Mouse (Mus musculus) Patski (cell line): ENCODE results near the gene Cnot1. TPM values are rescaled to one million over a fixed set of nuclear protein-coding genes. Genes with fewer than 3 reads are reported as not detected.

Experiments used
- ATAC-seq: fragments of 100-300 bp; one replicate; pipeline ENCODE4 v1.8.0; 2021
- CTCF ChIA-PET: fragments of 350-600 bp; sonication (Branson Sonifier 250); formaldehyde crosslinking; loops from one replicate; lab custom pipeline; 2022; ENCODE audit warnings: inconsistent platforms; lab: Charles Lee
- POLR2A ChIA-PET: fragments of 350-600 bp; sonication (Branson Sonifier 250); formaldehyde crosslinking; loops from one replicate; lab custom pipeline; 2022; ENCODE audit warnings: antibody characterized with exemption, inconsistent platforms; lab: Charles Lee
- DNase-seq: peaks from one replicate; pipeline ENCODE4 v3.0.0-alpha.2; 2011; ENCODE audit warnings: low read depth, low spot score
- H3K27me3 ChIP-seq: fragments of 371-371 bp; one replicate; pipeline ENCODE4 v1.5.1; 2021
- CTCF ChIP-seq: fragments of 100-300 bp; IDR thresholded peaks from one replicate; pipeline ENCODE4 v1.5.1; 2021
- in situ Hi-C: fragments of 300-500 bp; cut with MboI; formaldehyde crosslinking; loops from 3 replicates; pipeline ENCODE4 v1.11.1; 2018; ENCODE audit warnings: low pct_unique_long_range_greater_than_20kb, mixed read lengths
- polyA plus RNA-seq: library from polyadenylated mRNA; unstranded; gene quantifications from one replicate; pipeline ENCODE4 v1.2.3, GENCODE M21; 2021

Cnot1 gene
- polyA plus RNA-seq, 1 experiment from 2014 or later: 115 TPM

DNA sequence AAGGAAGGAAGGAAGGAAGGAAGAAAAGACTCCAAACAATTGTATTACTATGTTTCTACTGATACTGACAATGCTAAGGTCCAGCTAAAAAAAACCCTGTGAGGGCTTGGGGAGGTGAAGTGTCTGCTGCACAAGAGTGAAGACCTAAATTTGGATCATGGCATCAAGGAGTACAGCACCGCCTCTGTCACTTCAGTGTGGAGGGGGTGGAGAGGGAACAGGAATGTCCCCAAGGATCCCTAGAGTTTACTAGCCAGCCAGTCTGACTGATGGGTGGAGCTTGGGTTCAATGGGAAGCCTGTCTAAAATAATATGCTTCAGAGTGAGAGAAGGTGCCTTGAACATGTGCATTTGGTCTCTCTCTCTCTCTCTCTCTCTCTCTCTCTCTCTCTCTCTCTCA is 10.9 kb upstream of the Cnot1 start:
- H3K27me3 ChIP-seq: no peaks in the 10 kb centered on the region
- POLR2A ChIA-PET: no interaction called here
- TF ChIP-seq CTCF: no peak
- in situ Hi-C loops: no loop called here
- ATAC-seq (no peak), DNase-seq (no peak)
- CTCF ChIA-PET: interaction anchor here (1.1 to 1.2 kb wide), 2 partner anchors 9 to 15 kb away, joined by 3 to 4 read pairs; no protein-coding TSS in a partner anchor

DNA sequence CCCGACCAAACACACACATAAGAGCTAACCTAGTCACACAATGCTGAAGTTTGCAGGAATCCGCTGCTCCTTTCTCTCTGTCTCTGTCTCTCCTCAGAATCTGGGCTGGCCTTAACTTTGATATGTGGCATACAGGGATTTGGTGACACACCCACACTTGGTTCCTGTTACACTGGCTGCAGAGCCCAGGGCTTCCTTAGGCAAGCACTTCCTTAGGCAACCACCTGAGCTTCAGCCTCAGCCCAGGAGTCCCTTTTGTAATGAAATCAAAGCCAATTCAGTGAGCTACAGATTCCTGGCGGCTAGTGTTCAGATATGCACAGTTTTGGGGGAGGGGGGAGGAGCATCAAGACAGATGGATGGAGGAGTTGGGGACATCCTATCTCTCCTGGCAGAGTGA is 10.3 kb upstream of the Cnot1 start:
- no peaks in the 10 kb centered on the region for H3K27me3 ChIP-seq
- ATAC-seq: no peak

DNA sequence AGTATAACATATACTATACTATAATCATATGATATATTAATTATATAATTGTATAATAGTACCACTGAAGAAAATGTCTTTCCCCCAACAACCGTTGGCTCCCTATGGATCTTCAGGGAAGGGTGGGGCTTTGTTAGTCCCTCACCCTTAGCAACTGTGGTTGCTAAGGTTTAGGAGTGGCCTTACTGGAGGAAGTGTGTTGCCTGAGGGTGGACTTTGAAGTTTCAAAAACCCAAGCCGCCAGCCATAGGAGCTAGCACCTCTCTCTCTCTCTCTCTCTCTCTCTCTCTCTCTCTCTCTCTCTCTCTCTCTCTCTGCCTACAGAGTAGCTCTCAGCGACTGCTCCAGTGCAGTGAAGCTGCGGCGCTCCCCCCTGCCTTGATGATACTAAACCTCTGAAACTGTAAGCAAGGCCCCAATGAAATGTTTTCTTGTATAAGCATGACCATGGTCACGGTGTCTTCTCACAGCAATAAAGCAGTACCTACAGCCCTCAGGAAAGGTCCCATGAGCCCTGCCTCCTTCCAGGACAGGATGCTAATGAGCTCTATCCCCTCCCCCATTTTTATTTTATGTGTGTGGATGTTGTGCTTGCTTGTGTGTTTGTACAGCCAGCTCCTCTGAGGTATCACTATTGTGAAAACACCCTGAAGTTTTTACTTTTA is 8.9 kb upstream of the Cnot1 start:
- in situ Hi-C loops: no loop called here
- no peak for TF ChIP-seq CTCF
- no peak for DNase-seq
- ChIA-PET CTCF (no interaction called here), POLR2A (no interaction called here)
- H3K27me3 ChIP-seq: no peaks in the 10 kb centered on the region
- ATAC-seq: no peak

More for the DNA sequence above, 10.3 kb upstream of the Cnot1 start:
- CTCF ChIA-PET: interaction anchor here (1.1 kb wide), 1 partner anchor 8 kb away, joined by 4 read pairs; no protein-coding TSS in a partner anchor
- in situ Hi-C loops: no loop called here
- no peak for DNase-seq
- POLR2A ChIA-PET: no interaction called here
- TF ChIP-seq CTCF: no peak

DNA sequence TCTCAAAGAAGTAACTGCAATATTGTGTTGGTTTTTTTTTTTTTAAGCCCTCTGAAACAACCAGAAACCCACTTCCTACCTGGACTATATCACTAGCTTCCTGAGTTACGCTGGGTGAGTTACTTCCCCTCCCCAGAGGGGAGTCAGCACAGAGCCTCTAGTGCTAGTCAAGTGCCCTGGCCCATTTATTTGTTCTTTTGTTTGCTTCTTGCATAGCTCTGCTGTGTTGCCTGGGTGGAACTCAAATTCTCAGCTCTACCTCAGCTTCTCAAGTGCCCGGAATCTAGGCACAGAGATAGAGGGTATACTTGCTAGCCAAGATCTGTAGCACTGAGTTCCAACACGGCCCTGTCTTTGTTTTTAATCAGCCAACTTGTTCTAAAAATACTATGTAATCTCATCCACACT is 2.9 kb upstream of the Cnot1 start:
- DNase-seq: no peak
- ChIA-PET CTCF (interaction anchor here (2.4 kb wide), 1 partner anchor 9 kb away, joined by 6 read pairs; no protein-coding TSS in a partner anchor), POLR2A (interaction anchor here (0.7 kb wide), 1 partner anchor 714 kb away, joined by 3 read pairs; no protein-coding TSS in a partner anchor)
- no peak for ATAC-seq
- TF ChIP-seq CTCF: no peak
- no peaks in the 10 kb centered on the region for H3K27me3 ChIP-seq
- in situ Hi-C loops: no loop called here

DNA sequence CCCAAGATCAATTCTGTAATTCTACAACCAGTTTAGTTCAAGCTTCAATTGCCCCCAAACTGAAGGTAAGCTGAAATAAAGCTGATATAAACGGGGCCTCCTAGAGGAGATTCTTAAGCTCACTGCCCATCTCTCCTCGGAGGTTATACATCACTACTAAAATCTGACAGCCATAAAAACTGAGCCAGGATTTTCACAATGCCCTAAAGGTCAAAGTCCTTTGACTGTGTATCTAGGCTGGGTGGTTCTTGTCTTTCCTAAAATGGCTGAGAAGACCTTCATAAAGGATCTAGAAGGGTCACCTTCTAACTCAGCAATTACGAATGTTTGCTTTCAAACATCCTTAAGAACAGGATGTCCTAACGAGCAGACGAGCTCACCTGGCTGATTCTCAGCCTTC is 1.9 kb upstream of the Cnot1 start:
- ChIA-PET POLR2A (no interaction called here), CTCF (interaction anchor here (1.0 to 2.4 kb wide), 4 partner anchors 9 to 80 kb away, joined by 3 to 6 read pairs (median 4); partner anchors contain the start of gene Got2)
- ATAC-seq (no peak), DNase-seq (no peak)
- H3K27me3 ChIP-seq: no peaks in the 10 kb centered on the region
- in situ Hi-C loops: no loop called here
- TF ChIP-seq CTCF: no peak

DNA sequence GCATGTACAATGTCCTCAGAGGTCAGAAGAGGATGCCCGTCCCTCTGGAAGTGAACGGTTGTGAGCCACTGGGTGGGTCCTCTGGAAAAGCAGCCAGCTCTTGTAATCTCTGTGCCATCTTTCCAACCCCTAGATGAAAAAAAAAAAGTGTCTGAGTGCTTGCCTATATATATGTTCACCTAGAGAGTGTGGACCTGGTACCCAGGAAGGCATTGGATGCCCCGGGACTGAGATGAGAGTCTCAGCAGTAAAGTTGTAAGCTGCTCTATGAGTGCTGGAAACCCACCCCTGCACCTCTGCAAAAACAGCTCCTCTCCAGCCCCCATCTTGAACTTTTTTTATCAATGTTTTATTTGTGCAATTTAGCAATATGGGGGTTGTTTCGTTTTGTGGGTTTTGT is 1.4 kb upstream of the Cnot1 start:
- no peak for ATAC-seq
- CTCF ChIA-PET: interaction anchor here (1.0 to 1.2 kb wide), 3 partner anchors 11 to 80 kb away, joined by 3 read pairs; partner anchors contain the start of gene Got2
- POLR2A ChIA-PET: no interaction called here
- TF ChIP-seq CTCF: no peak
- in situ Hi-C loops: no loop called here
- no peaks in the 10 kb centered on the region for H3K27me3 ChIP-seq
- DNase-seq: no peak

DNA sequence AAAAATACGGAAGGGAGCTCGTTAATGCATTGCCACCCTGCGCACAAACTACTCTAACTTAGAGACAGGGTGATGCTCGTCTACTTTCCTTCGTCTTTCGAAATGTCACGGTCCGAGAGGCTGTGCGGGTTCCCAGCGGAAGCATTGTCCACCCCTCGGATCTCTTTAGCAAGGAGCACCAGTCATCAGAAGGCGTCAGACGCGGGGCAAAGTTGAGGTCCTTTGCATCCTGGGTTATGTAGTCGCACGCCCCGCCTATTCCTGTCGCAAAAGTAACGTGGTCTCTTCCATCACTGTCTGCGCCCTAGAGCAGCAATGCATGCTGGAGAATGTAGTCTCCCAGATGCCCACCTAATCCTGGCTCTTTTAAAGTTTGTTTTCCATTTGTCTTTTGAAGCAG is 597 bp upstream of the Cnot1 start:
- ChIA-PET CTCF (interaction anchor here (1.0 to 1.2 kb wide), 2 partner anchors 12 to 81 kb away, joined by 3 read pairs; partner anchors contain the start of gene Got2), POLR2A (no interaction called here)
- DNase-seq (peak; percentile 59), ATAC-seq (peak; percentile 77)
- no peak for TF ChIP-seq CTCF
- in situ Hi-C loops: no loop called here
- H3K27me3 ChIP-seq: no peaks in the 10 kb centered on the region

DNA sequence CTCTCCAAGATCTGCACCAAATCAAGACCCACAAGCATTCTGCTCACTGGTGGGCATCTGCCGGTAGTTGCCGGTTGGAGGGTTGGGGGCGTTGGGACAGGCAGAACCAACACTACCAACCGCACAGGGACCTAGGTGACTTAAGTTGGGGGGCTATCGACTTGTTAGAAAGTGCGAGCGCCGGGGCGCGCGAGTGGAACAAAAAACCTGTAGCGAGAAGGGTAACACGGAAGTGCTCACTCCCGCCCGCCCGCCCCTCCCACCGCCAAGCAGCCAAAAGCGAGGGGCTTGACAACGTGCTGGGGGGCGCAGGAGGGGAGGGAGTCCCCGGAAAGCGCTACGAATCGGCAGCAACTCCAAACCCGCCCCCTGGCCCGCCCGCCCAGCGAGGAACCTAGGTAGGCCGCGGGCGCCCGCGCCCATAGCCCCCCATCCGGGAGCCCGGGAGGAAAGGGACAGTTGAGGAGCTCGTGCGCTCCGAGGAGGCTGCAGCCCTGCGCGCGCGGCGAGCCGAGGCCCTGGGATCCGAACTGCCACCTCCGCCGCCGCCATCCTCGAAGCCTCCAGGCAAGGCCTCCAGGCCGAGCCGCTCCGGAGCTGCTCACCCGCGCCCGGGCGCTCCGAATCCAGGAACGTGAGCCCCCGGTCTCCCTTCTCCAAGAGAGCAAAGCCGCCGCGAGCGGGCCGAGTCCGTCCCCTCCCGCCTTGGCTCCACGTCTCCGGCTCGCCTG is 638 bp downstream of the Cnot1 start:
- POLR2A ChIA-PET: no interaction called here
- in situ Hi-C loops: no loop called here
- CTCF ChIA-PET: interaction anchor here (1.3 kb wide), 1 partner anchor 12 kb away, joined by 4 read pairs; no protein-coding TSS in a partner anchor
- no peak for TF ChIP-seq CTCF
- no peak for DNase-seq
- peak; percentile 1 for ATAC-seq
- no peaks in the 10 kb centered on the region for H3K27me3 ChIP-seq

DNA sequence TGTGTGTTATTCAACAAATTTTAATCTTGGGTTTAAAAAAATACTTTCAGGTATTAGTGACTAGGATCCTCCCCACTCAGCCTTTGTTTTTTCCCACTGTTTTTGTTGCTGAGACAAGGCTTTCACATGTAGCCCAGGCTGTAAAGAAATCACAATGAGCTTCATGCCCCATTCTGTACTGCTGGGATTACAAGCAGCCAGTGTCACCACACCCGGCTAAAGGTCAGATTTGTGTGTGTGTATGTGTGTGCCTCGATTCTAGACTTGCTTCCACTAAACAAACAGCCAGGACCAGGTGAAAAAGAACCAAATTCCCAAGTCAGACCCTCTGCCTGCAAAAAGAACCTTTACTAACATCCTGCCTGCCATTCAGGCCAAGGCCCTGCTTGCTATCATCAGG is 1.8 kb downstream of the Cnot1 start:
- ChIA-PET CTCF (interaction anchor here (0.7 to 1.3 kb wide), 2 partner anchors 11 to 14 kb away, joined by 3 to 4 read pairs; no protein-coding TSS in a partner anchor), POLR2A (no interaction called here)
- DNase-seq: no peak
- ATAC-seq: no peak
- in situ Hi-C loops: no loop called here
- no peaks in the 10 kb centered on the region for H3K27me3 ChIP-seq
- TF ChIP-seq CTCF: no peak

DNA sequence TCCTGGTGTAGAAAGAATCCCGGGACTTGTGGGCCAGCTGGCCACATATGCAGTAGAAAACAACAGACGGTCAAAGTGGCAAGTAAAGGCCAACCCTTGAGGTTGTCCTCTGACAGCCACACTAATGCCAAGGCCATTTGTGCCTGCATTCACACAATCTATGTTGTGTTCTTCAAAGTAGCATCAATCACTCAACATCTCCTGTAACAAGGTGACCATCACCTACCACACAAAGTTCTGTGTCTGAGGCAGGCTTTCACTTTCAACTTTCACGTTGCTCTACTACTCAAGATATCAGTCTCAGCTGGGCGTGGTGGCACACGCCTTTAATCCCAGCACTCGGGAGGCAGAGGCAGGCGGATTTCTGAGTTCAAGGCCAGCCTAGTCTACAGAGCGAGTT is 5.0 kb downstream of the Cnot1 start:
- DNase-seq (no peak), ATAC-seq (no peak)
- no peak for TF ChIP-seq CTCF
- no peaks in the 10 kb centered on the region for H3K27me3 ChIP-seq
- ChIA-PET CTCF (interaction anchor here (1.1 kb wide), 1 partner anchor 10 kb away, joined by 3 read pairs; no protein-coding TSS in a partner anchor), POLR2A (no interaction called here)
- in situ Hi-C loops: no loop called here
